Mouse (Mus musculus) E14TG2a.4 (cell line): Measurements from ENCODE around the gene Sparc.

Source experiments
- CTCF ChIP-seq: conservative IDR thresholded peaks from 2 replicates; pipeline ENCODE4 v1.5.1; 2014; ENCODE audit warnings: low read length
- NANOG ChIP-seq: IDR thresholded peaks from 2 replicates; pipeline ENCODE4 v1.6.1; 2014; ENCODE audit warnings: borderline replicate concordance, low read length, mixed read lengths
- POU5F1 ChIP-seq: IDR thresholded peaks from 2 replicates; pipeline ENCODE4 v1.6.1; 2014; ENCODE audit warnings: low read length, borderline replicate concordance

- TF ChIP-seq CTCF (no peak), POU5F1 (no peak), NANOG (no peak)
Measured at GRCm38 (mm10) chr11:55394592-55394991, 28.4 kb downstream of the Sparc start.
